Mouse (Mus musculus) left cerebral cortex, adult 2 months (tissue): ENCODE measurements around the gene Arhgef19. TPM values are rescaled to one million over a fixed set of nuclear protein-coding genes. Genes with fewer than 3 reads are reported as not detected.

ENCODE experiments used
- DNase-seq, 2 experiments: peaks; one replicate each; pipeline ENCODE4 v3.0.0; 2021 to 2022; ENCODE audit warnings: low spot score in 2 of 2, mixed read lengths in 1 of 2; ENCODE audit errors: extremely low spot score in 1 of 2
- H3K27ac ChIP-seq: fragments of 200-600 bp; 2 replicates; pipeline ENCODE4 v1.8.1; 2022
- H3K4me3 ChIP-seq: fragments of 200-600 bp; 2 replicates; pipeline ENCODE4 v1.8.1; 2022
- CTCF ChIP-seq: fragments of 200-600 bp; IDR thresholded peaks from 2 replicates; pipeline ENCODE4 v1.8.1; 2022; ENCODE audit warnings: antibody characterized with exemption, mild to moderate bottlenecking, moderate library complexity
- intact Hi-C: fragments of 180-260 bp; cut with DNase I; formaldehyde crosslinking; loops from one replicate; pipeline ENCODE4 v1.15.1; 2025
- total RNA-seq, 2 experiments: library from RNA; stranded (reverse); gene quantifications; 2 replicates each; pipeline ENCODE4 v1.2.3; 2021

The Arhgef19 gene
- total RNA-seq, 2 experiments from 2014 or later: 17.1 to 18.2 TPM

- Histone ChIP-seq H3K4me3 (no peak overlapping the region), H3K27ac (no peak overlapping the region)
- intact Hi-C loops: no loop called here
- no peak for DNase-seq
- no peak for TF ChIP-seq CTCF
Observed at GRCm38 (mm10) chr4:141281153-141281552, 41.9 kb downstream of the Arhgef19 start.

GRCm38 (mm10) chr4:141281578-141281977 is 42.3 kb downstream of the Arhgef19 start:
- no peak overlapping the region for H3K27ac ChIP-seq
- intact Hi-C loops: no loop called here
- no peak for DNase-seq
- no peak overlapping the region for H3K4me3 ChIP-seq
- no peak for TF ChIP-seq CTCF

- intact Hi-C loops: no loop called here
- no peak for DNase-seq
- no peak for TF ChIP-seq CTCF
Observed at GRCm38 (mm10) chr4:141282087-141282486, 42.8 kb downstream of the Arhgef19 start.

GRCm38 (mm10) chr4:141282623-141283022 is 43.3 kb downstream of the Arhgef19 start:
- TF ChIP-seq CTCF: no peak
- no peak for DNase-seq
- intact Hi-C loops: no loop called here
- H3K27ac ChIP-seq: no peak overlapping the region
- no peak overlapping the region for H3K4me3 ChIP-seq

More at GRCm38 (mm10) chr4:141282087-141282486, 42.8 kb downstream of the Arhgef19 start:
- Histone ChIP-seq H3K4me3 (no peak overlapping the region), H3K27ac (no peak overlapping the region)

GRCm38 (mm10) chr4:141283176-141283878 is 44.0 kb downstream of the Arhgef19 start:
- H3K27ac ChIP-seq: no peak overlapping the region
- DNase-seq: no peak
- intact Hi-C loops: no loop called here
- no peak for TF ChIP-seq CTCF
- H3K4me3 ChIP-seq: no peak overlapping the region

- H3K4me3 ChIP-seq: no peak overlapping the region
- no peak for TF ChIP-seq CTCF
- no peak overlapping the region for H3K27ac ChIP-seq
- intact Hi-C loops: no loop called here
- no peak for DNase-seq
Observed at GRCm38 (mm10) chr4:141283879-141284411, 44.6 kb downstream of the Arhgef19 start.

GRCm38 (mm10) chr4:141284486-141284885 is 45.2 kb downstream of the Arhgef19 start:
- Histone ChIP-seq H3K27ac (no peak overlapping the region), H3K4me3 (no peak overlapping the region)
- DNase-seq: no peak
- no peak for TF ChIP-seq CTCF
- intact Hi-C loops: no loop called here

GRCm38 (mm10) chr4:141285128-141285527 is 45.8 kb downstream of the Arhgef19 start:
- no peak overlapping the region for H3K4me3 ChIP-seq
- DNase-seq: no peak
- H3K27ac ChIP-seq: no peak overlapping the region
- intact Hi-C loops: no loop called here
- TF ChIP-seq CTCF: no peak

- TF ChIP-seq CTCF: no peak
- Histone ChIP-seq H3K4me3 (no peak overlapping the region), H3K27ac (no peak overlapping the region)
- DNase-seq: no peak
- intact Hi-C loops: no loop called here
Observed at GRCm38 (mm10) chr4:141286860-141287517, 47.7 kb downstream of the Arhgef19 start.

- DNase-seq: no peak
- Histone ChIP-seq H3K4me3 (no peak overlapping the region), H3K27ac (no peak overlapping the region)
- TF ChIP-seq CTCF: no peak
- intact Hi-C loops: no loop called here
Observed at GRCm38 (mm10) chr4:141287518-141288004, 48.3 kb downstream of the Arhgef19 start.

- intact Hi-C loops: no loop called here
- Histone ChIP-seq H3K4me3 (no peak overlapping the region), H3K27ac (no peak overlapping the region)
- no peak for TF ChIP-seq CTCF
- DNase-seq: no peak
Observed at GRCm38 (mm10) chr4:141288152-141288551, 48.9 kb downstream of the Arhgef19 start.
